Mouse (Mus musculus): ENCODE measurements at regions not wholly inside any gene's neighbourhood (a gene's known extent, or its start where the extent isn't known, plus 50 kb on each side); places are given as distances from the start of the nearest gene placed in this dataset.

GRCm38 (mm10) chr14:24886164-24886563, 399.2 kb downstream of the Rps24 start:
- no peak for DNase-seq

DNA sequence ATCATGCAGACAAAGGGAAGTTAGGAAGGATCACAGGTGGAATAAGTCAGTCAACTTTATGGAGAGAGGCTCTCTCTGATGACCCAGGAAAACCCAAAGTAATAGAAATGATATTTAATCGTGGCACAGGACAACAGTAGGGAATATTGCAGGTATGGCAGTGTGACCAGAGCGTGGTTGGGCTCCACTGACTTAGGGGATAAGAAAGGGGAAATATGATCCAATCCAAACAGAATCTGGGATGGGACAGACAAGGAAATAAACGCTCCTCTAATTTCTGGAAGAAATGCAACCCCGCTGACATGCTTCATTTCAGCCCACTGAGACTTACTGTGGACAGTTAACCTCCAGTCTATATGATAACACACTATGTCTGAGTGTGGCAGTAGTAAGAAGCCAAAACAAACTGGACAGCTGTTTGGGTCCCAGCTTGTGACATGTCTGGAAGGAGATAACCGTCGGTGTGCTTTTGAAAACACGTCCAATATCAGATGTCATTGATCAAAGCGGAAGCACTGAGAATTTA, 400.0 kb downstream of the Rps24 start:
- no peak for DNase-seq

GRCm38 (mm10) chr14:24890856-24891255, 403.9 kb downstream of the Rps24 start:
- no peak for DNase-seq

- DNase-seq, result no peak
Measured at GRCm38 (mm10) chr14:24895196-24895595, 408.3 kb downstream of the Rps24 start.

DNA sequence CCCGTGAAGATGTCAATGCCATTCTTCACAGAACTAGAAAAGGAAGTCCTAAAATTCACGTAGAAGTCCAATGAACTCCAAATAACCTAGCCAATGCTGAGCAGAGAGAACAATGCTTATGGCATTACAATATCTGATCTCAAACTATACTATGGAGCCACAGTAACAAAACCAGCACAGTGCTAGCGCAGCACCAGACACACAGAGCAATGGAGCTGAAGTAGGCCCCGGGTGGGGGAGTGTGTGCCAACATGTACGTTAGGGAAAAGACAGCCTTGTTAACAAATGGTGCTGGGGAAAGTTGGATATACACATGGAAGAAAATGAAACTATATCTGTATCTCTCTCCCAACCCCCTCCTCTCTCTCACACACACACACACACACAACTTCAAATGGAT, 409.8 kb downstream of the Rps24 start:
- DNase-seq, result no peak

DNA sequence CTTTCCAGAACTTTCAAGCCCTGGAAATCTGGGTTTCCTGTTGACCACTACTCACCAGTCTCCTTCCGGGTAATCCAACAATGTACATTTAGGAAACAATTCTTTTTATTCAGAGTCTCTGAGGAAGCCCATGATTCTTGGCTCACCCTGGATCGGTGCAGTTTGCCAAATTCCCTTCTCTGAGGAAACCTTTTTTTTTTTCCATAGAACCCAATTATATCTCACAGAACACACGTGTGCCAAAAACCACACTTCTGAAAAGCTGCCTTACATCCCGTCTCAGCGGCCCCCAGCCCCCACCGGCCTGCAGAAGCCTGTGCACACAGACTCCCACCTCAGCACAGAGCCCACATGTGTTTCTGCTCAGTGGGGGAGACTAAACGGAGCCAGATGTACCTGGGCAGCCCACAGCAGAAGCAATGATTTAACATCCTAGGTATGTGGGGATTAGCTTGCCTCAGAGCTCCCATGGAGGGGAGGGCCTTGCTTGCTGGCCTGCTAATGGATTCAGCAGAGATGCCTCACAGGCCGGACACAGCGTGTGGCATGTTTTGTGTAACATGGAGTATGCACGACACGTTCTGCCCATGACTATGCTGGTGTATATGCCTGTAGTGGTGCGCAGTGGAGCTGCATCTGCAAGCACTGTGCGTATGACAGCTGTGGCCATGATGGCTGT, 413.7 kb downstream of the Rps24 start:
- no peak for DNase-seq

GRCm38 (mm10) chr14:24901726-24902125, 414.8 kb downstream of the Rps24 start:
- DNase-seq, result no peak

DNA sequence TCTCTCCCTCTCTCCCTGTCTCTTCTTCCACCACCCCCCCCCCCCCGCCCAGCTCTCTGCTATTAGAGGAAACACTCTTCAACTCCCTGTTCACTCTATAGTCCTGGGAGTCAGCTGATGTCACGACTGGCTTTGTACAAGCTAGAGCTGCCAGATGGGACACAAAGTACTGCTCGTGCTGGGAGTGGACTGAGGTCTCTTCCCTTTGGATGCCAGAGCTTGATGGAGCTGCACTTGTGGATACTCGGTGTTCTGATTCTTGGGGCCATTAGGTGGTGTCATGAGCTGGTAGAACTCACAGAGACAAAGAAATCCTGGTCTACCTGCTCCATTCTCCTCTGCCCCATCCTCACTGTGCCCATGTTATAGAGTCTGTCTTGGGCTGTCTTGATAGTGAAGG, 415.9 kb downstream of the Rps24 start:
- DNase-seq, result peak; percentile 27

DNA sequence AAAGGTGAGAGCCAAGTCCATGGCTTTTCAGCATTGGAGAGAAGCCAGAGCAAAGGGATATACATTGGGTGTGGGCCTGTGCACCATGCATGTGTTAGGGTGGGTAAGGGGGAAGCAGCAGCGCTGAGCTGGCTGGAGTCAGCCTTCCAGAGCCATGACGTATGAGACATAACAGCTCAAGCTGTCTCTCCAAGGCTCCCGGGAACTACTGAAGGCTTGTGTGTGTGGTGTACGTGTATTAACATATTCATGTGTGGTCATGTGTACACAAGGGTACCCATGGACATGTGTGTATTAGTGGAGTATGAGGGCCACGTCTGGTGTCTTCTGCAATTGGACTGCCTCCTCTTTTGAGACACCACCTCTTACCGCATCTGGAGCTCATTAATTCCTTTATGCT, 417.8 kb downstream of the Rps24 start:
- DNase-seq, result no peak

- DNase-seq, result no peak
Measured at GRCm38 (mm10) chr14:24906916-24907315, 420.0 kb downstream of the Rps24 start.

DNA sequence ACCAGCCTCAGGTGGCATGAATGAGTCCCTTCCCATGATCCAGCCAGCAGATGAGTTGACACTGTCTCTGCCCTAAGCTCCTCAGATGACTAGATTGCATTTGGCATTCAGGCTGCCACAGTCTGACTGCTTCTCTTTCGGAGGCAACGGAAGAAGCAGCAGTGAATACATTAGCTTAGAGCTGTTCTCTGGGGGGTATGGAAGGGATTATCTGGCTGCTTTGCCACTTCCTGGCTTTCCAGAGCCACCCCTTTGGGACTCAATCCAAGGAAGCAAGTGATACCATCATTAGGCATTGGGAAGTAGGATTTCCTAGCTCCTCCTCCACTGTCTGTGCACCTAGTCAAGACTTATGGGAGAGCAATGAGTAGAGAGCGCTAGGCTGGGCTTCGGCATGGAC, 421.5 kb downstream of the Rps24 start:
- DNase-seq, result no peak

DNA sequence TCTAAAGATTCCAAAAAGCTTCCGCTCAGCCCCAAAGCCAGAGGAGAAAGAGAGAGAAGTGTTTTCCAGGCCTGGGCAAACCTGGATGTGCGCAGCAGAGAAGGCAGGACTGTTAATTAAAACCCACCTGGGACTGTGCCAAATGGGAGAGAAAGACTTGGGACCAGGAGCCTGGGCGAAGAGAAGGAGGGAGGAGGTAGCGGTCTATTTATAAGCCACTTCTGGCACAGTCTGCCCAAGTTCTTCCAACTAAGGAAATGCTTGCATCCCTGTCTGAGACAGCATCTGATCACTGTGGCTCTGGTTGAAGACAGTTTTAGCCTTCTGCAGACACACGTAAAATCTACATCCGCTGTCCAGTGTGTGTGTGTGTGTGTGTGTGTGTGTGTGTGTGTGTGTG, 424.7 kb downstream of the Rps24 start:
- no peak for DNase-seq

- DNase-seq, result no peak
Measured at GRCm38 (mm10) chr14:24919056-24919455, 432.1 kb downstream of the Rps24 start.

- no peak for DNase-seq
Measured at GRCm38 (mm10) chr14:24922006-24922405, 435.1 kb downstream of the Rps24 start.

DNA sequence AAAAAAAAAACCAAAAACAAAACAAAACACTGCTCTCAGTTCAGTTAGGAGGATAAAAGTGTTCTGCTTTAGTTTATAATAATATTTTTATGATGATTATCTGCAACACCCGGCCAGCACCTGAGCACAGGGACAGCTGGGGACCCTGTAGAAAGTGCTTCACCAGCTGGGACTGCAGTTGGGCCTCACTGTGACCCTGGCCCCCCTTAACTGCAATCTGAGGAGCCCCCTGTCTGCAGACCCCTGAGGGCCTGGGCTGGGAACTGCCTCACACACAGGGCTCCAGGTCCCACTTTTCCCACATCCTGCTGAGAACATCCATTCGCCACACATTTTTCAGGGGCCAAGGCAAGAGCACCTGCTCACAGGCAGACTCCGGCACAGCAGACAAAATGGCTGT, 437.6 kb downstream of the Rps24 start:
- DNase-seq, result no peak

- DNase-seq, result no peak
Measured at GRCm38 (mm10) chr14:24926086-24927048, 439.4 kb downstream of the Rps24 start.

DNA sequence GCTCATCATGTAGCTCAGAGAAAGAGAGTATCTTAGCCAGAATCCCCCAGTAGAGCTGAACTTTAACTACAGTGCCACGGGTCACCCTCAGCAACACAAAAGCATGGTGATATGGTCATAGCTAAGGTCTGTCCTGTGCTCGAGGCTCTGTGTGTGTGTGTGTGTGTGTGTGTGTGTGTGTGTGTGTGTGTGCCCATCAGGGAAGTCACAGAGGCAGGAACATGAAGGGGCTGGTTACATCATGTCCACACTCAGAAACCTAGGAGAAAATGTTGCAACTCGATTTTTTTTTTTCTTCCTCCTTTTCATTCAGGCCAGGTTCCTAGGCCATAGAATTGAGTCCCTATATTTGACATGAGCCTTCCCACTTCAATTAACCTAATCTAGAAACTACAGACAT, 441.8 kb downstream of the Rps24 start:
- DNase-seq, result no peak

DNA sequence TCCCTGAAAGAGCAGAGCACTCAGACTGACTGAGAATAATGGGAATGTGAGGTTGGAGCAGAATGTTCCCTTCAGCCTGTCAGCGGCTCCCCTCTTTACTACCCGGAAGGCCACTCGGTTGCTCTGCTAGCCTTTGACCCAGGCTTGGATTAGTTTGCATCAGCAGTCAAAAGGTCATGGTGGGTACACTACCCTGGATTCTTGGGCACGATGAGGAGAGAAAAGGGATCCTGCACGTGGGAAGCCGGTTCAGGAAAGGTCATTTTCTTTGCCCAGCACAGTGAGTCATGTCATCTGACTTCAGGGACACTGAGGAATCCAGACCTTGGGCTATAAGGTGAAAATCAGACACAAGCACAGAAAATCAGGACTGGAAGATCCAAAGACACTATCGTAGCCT, 443.3 kb downstream of the Rps24 start:
- peak; percentile 57 for DNase-seq

DNA sequence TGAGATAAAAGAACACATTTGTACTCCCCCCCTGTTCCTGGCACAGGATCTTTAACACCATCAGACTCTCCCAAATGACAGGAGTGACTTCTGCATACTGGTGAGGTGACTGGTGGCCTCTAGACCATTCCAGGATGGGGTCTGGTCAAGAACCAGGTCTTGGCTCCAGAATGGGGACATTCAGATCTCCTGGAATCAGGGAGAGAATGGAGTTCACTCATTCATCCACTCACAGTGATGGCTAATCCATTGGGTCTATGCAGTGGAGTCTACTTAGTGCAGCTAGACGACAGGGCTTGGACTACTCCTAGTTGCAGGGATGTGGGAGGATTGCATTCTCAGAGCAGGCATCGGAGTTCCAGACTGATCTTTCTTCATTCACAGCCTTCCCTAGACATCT, 451.0 kb downstream of the Rps24 start:
- DNase-seq, result no peak

GRCm38 (mm10) chr14:24939068-24939467, 452.1 kb downstream of the Rps24 start:
- no peak for DNase-seq

DNA sequence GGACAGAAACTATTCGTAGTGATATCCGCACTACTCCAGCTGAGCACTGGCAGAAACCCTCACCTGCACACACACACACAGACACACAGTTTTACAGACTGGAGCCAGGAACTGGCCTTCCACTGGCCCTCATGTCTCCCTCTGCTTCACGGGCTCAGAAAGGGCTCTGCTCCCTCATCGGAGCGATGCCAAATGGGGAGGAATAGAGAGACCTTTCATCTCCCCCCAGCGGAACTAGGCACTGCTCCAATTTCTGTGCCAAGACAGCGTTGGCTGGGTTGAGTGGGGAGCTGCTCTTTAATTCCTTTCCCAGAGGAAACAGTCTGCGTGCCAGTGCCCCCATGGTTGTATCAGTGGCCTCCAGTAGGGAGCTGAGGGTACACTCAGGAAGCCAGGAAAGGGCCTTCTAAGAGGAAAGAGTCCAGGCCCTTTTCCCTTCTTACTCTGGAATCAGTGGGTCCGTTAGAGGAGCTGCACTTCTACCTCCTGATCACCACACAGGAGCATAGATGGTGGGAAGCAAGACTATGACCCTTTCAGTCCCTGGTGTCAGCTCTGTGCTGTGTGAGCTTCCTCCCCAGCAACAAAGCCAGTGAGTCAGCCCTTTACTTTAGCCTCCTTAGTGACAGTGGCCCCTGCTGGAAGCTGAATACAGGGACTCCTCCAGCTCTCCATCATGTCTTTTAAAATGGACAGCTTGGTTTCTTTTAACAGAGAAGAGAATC, 452.7 kb downstream of the Rps24 start:
- peak; percentile 75 for DNase-seq

DNA sequence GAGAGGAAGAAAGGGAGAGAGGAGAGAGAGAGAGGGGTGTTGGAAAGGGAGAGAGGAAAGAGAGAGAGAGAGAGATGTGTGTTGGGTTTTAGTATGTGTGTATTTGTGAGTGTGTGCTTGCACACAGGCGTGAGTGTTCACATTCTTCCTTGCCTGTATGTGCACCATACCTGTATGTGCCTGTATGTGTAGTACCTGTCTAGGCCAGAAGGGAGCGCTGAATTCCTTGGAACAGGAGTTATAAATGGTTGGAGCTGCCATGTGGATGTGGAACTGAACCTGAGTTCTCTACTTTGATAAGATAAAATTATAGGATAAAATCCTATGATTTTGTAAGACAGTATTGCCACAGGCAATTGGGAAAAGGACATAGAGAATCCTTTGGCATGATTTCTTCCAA, 458.8 kb downstream of the Rps24 start:
- no peak for DNase-seq

DNA sequence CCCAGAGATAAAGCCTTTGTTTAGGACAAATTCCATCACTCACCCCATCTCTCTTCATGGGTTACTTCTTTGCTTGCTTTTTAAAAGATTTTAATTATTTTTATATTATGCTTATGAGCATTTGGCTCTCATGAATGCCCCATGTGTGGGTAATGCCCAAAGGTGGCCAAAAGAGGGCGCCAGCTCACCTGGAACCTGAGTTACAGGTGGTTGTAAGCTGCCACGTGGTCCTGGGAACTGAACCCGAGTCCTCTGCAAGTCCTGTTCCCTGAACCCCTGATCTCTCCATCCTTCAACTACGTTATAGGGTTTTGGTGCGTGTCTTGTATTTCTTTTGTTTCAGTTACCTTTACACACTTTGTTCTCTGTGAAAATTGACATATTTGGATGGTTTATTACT, 460.2 kb downstream of the Rps24 start:
- DNase-seq, result no peak

All from adrenal gland, postnatal 14 days (tissue).